Mouse (Mus musculus): Measurements from ENCODE around the gene Rtkn. TPM values are rescaled to one million over a fixed set of nuclear protein-coding genes. Genes with fewer than 3 reads are reported as not detected.
A peak's percentile ranks its signal among the peaks of the same experiment; 100 is the strongest.

Rtkn gene
- polyA plus RNA-seq, 1 experiment: 48.5 TPM

DNA sequence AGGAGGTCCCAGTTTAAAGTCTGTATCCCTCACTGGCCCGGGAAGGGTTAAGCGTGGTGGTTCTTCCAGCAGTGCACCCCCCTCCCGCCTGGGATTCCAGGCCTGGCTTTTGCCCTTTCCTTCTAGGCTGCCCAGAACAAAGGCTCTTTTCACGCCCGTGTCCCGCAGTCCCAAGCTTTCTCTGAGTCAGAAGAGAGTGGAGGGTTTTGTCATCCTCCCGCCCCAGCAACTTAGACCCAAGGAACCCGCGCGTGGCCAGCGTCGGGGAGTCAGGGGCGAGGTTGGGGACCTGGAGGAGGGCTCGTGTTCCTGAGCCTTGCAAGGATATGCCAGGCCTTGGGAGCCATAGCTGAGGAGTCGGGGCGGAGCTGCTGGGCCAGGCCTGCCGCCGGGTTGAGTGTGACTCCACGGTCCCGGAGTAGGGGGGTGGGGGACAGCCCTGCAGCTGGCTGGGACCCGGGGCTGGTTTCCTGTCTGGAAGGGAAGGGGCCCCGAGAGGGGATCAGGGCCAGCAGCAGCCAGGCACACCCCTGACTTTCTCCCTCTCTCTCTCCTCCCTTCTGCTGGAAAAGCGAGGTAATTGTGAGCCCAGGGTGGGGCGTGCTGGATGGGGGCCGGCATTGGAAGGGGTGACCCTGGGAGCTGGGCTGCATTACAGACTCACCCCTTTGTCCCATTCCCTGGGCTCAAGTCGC lies 1.8 kb downstream of the Rtkn start:
- Histone ChIP-seq H3K4me1 (peaks cover 65% of the 10 kb centered on the region), H3K27me3 (replicated peaks) (peaks cover 10% of the 10 kb centered on the region), H3K4me3 (replicated peaks) (peak overlapping the region; percentile 94), H3K36me3 (replicated peaks; ENCODE audit: low read length) (no peaks in the 10 kb centered on the region), H3K9me3 (no peaks in the 10 kb centered on the region)
- no peak for TF ChIP-seq GATA1 (IDR thresholded peaks at IDR 0.05; ENCODE audit: borderline replicate concordance, low read length)
- no peak for TF ChIP-seq FLI1 (IDR thresholded peaks at IDR 0.05; ENCODE audit: low read length)

DNA sequence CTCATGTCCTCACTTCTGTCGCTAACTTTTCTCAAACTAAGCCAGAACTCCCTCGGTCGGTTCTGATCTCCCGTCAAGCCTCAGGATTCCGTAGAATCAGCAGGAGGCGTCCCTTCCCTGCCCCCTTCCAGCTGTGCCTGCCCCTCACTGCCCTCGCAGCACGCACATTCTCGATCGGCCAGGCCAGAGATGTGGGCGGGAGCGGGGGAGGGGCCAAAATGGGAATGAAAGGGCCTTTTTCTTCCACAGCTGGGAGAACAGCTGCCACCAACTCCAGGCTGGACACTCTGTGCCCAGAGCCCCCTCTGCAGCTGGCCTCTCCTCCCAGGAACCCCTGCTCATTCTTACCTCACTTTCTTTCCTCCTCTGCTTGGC lies 2.3 kb downstream of the Rtkn start:
- H3K4me1 ChIP-seq: peaks cover 68% of the 10 kb centered on the region
- TF ChIP-seq GATA1 (IDR thresholded peaks at IDR 0.05; ENCODE audit: borderline replicate concordance, low read length): no peak
- no peak for TF ChIP-seq FLI1 (IDR thresholded peaks at IDR 0.05; ENCODE audit: low read length)

DNA sequence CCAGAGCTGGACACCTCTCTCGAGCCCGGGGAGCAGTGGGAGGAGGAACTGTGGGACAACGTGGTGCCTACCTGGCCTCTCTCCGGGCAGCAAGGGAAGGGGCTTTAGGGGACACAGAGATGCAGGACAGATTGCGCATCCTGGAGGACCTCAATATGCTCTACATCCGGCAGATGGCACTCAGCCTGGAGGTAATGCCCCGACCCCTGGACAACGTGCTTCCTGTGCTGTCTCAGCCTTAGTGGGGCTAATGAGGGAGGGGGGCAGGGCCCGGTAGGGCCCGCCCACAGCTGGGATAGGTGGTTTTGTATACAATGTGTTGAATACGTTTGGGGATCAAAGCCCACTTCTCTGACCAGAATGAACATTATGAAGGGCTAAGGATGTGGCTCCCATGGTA lies 2.8 kb downstream of the Rtkn start:
- H3K9me3 ChIP-seq: no peaks in the 10 kb centered on the region

More for the DNA sequence above, 2.3 kb downstream of the Rtkn start:
- peaks cover 15% of the 10 kb centered on the region for H3K27me3 ChIP-seq (replicated peaks)
- H3K36me3 ChIP-seq (replicated peaks; ENCODE audit: low read length): no peaks in the 10 kb centered on the region
- no peaks in the 10 kb centered on the region for H3K9me3 ChIP-seq
- peak overlapping the region; percentile 94 for H3K4me3 ChIP-seq (replicated peaks)

DNA sequence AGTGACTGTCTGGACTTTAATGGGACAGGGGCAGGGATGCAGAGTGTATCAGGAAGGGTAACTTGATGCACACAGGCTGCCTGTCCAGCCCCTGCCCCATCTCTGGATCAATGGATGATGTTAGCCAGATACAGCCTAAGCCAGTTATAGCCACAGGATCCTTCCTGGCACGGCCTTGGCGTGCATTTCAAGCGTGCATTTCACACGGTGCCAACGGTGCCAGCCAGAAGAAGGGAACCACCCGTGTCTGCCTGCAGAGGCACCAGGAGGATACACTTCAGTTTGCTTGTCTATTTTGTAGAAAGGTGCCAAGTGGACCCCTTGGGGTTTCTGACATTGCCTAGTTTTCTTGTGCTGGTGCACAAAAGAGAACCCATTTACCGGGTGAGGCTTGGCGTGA lies 4.8 kb downstream of the Rtkn start:
- TF ChIP-seq FLI1 (IDR thresholded peaks at IDR 0.05; ENCODE audit: low read length): no peak
- TF ChIP-seq GATA1 (IDR thresholded peaks at IDR 0.05; ENCODE audit: borderline replicate concordance, low read length): no peak
- Histone ChIP-seq H3K9me3 (no peaks in the 10 kb centered on the region), H3K27me3 (replicated peaks) (peaks cover 18% of the 10 kb centered on the region)

More for the DNA sequence above, 2.8 kb downstream of the Rtkn start:
- peaks cover 18% of the 10 kb centered on the region for H3K27me3 ChIP-seq (replicated peaks)
- H3K4me3 ChIP-seq (replicated peaks): peak overlapping the region; percentile 94
- H3K4me1 ChIP-seq: peaks cover 73% of the 10 kb centered on the region
- no peaks in the 10 kb centered on the region for H3K36me3 ChIP-seq (replicated peaks; ENCODE audit: low read length)
- TF ChIP-seq GATA1 (IDR thresholded peaks at IDR 0.05; ENCODE audit: borderline replicate concordance, low read length): no peak
- no peak for TF ChIP-seq FLI1 (IDR thresholded peaks at IDR 0.05; ENCODE audit: low read length)

DNA sequence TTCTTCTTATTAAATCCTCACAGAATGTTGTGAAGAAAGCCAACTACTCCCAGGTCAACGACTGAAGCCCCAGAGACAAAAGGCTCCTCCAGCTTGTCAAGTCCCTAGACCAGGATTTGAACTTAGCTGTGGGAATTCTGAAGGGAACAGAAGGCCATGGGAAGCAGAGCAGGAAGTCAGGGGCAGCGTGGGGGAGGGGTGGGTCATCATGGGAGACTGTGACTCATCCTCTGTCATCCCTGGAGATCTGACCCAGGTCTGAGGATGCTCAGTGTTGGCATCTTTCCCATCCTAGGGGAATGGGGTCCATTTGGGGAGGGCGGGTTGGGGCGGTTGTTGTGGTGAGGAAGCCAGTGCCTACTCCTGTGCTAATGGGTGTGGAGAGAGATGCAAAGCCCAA lies 6.4 kb downstream of the Rtkn start:
- Histone ChIP-seq H3K9me3 (no peaks in the 10 kb centered on the region), H3K4me3 (replicated peaks) (no peak overlapping the region), H3K27me3 (replicated peaks) (peaks cover 18% of the 10 kb centered on the region), H3K36me3 (replicated peaks; ENCODE audit: low read length) (no peaks in the 10 kb centered on the region), H3K4me1 (peaks cover 69% of the 10 kb centered on the region)
- TF ChIP-seq FLI1 (IDR thresholded peaks at IDR 0.05; ENCODE audit: low read length) (no peak), GATA1 (IDR thresholded peaks at IDR 0.05; ENCODE audit: borderline replicate concordance, low read length) (no peak)

More for the DNA sequence above, 4.8 kb downstream of the Rtkn start:
- no peaks in the 10 kb centered on the region for H3K36me3 ChIP-seq (replicated peaks; ENCODE audit: low read length)
- peaks cover 69% of the 10 kb centered on the region for H3K4me1 ChIP-seq
- no peak overlapping the region for H3K4me3 ChIP-seq (replicated peaks)

DNA sequence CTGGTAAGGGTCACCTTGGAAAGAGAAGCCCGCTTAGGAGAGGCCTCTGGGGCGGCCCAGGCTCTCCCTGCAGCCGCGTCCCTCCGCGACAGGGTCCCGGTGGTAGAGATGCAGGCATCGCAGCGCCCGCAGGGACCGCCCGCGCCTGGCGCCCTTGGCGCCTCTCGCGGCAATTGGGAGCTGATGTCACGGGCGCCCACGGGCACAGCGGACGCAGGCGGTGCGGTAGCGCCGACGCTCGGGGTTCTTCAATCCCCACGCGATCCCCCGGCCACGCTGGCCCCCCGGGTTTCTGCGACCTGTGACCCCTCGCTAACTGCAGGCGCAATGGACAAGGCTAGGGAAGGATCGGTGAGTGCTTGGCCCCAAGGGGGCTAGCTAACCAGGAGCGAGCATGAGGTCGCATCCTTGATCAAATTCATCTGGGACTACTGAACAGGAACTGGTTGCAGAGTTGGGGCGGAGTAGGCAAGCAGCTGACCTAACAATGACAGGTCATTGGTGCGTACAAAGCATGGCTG lies 7.0 kb downstream of the Rtkn start:
- H3K36me3 ChIP-seq (replicated peaks; ENCODE audit: low read length): peaks cover 5% of the 10 kb centered on the region
- no peak for TF ChIP-seq GATA1 (IDR thresholded peaks at IDR 0.05; ENCODE audit: borderline replicate concordance, low read length)
- TF ChIP-seq FLI1 (IDR thresholded peaks at IDR 0.05; ENCODE audit: low read length): no peak
- peaks cover 69% of the 10 kb centered on the region for H3K4me1 ChIP-seq
- H3K27me3 ChIP-seq (replicated peaks): peaks cover 23% of the 10 kb centered on the region
- H3K9me3 ChIP-seq: no peaks in the 10 kb centered on the region
- H3K4me3 ChIP-seq (replicated peaks): peak overlapping the region; percentile 46

DNA sequence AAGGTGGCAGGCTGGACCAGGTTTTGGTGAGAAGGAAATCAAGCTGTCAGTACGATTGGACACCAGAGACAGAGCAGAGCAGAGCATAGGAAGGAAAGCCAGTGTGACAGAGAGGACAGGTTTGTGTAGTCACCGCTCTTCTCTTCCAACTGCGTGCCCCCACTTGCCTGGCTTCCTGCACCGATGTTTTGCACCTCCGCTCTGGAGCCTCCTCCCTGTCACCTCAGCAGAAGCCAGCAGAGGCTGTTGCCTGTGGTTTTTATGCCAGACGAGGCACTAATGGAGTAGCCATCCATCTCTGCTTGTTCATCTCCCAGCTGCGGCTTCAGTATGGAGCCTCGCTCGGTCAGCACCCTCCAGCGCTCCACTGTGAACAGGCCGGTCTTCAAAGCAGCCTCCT lies 7.6 kb downstream of the Rtkn start:
- Histone ChIP-seq H3K4me1 (peaks cover 65% of the 10 kb centered on the region), H3K27me3 (replicated peaks) (peaks cover 27% of the 10 kb centered on the region), H3K9me3 (no peaks in the 10 kb centered on the region), H3K4me3 (replicated peaks) (no peak overlapping the region), H3K36me3 (replicated peaks; ENCODE audit: low read length) (peaks cover 11% of the 10 kb centered on the region)
- TF ChIP-seq FLI1 (IDR thresholded peaks at IDR 0.05; ENCODE audit: low read length): no peak
- TF ChIP-seq GATA1 (IDR thresholded peaks at IDR 0.05; ENCODE audit: borderline replicate concordance, low read length): no peak

DNA sequence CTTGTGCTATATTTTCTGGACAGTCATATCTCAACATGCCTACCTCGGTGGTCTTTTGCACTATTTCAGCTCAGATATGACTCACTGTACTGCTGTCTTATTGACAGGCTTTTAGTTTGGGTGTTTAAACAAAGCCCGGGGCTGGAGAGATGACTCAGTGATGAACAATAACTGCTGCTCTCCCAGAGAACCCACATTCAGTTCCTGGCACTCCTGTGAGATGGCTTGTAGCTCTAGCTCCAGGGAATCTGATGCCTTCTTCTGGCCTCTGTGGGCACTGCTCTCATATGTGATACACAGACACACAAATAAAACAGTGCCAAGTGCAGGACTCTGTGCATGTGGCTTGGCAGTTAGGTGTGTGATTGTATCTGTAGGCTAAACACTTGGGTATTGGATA lies 9.9 kb downstream of the Rtkn start:
- Histone ChIP-seq H3K36me3 (replicated peaks; ENCODE audit: low read length) (peaks cover 29% of the 10 kb centered on the region), H3K9me3 (no peaks in the 10 kb centered on the region)

DNA sequence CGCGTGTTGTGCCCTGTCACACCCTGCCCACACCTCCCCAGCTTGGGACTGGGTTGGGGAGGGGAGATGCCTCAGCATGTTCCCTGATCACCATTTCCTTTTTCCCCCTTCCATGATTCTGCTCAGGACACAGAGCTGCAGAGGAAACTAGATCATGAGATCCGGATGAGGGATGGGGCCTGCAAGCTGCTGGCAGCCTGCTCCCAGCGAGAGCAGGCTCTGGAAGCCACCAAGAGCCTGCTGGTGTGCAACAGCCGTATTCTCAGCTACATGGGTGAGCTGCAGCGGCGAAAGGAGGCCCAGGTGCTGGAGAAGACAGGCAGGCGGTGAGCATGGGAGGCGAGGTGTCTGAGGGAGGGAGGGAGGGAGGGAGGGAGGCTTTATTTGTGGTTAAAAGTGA lies 10.5 kb downstream of the Rtkn start:
- Histone ChIP-seq H3K4me1 (peaks cover 56% of the 10 kb centered on the region), H3K27me3 (replicated peaks) (peaks cover 40% of the 10 kb centered on the region), H3K36me3 (replicated peaks; ENCODE audit: low read length) (peaks cover 32% of the 10 kb centered on the region), H3K4me3 (replicated peaks) (peak overlapping the region; percentile 42), H3K9me3 (no peaks in the 10 kb centered on the region)
- no peak for TF ChIP-seq FLI1 (IDR thresholded peaks at IDR 0.05; ENCODE audit: low read length)
- no peak for TF ChIP-seq GATA1 (IDR thresholded peaks at IDR 0.05; ENCODE audit: borderline replicate concordance, low read length)

More for the DNA sequence above, 9.9 kb downstream of the Rtkn start:
- peaks cover 55% of the 10 kb centered on the region for H3K4me1 ChIP-seq
- H3K27me3 ChIP-seq (replicated peaks): peaks cover 38% of the 10 kb centered on the region
- no peak for TF ChIP-seq GATA1 (IDR thresholded peaks at IDR 0.05; ENCODE audit: borderline replicate concordance, low read length)
- no peak for TF ChIP-seq FLI1 (IDR thresholded peaks at IDR 0.05; ENCODE audit: low read length)
- H3K4me3 ChIP-seq (replicated peaks): no peak overlapping the region

DNA sequence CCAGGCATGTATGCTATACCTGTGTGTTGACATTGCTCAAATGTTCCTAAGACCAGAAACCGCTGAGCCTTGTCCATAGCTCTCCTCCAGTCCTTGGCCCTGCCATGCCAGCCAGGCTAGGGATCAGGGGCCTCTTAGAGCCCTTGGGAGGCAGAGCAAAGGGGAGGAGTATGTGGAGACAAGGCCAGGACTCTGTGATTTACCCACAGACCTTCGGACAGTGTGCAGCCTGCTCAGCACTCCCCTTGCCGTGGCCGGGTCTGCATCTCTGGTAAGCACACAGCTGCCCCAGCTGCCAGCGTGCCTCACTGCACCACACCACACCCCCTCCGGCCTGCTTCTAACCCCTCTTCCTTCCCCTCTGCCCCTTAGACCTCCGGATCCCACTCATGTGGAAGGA lies 12.0 kb downstream of the Rtkn start:
- Histone ChIP-seq H3K4me3 (replicated peaks) (peak overlapping the region; percentile 17), H3K27me3 (replicated peaks) (peaks cover 35% of the 10 kb centered on the region), H3K4me1 (peaks cover 54% of the 10 kb centered on the region), H3K9me3 (no peaks in the 10 kb centered on the region), H3K36me3 (replicated peaks; ENCODE audit: low read length) (peaks cover 41% of the 10 kb centered on the region)
- TF ChIP-seq GATA1 (IDR thresholded peaks at IDR 0.05; ENCODE audit: borderline replicate concordance, low read length) (no peak), FLI1 (IDR thresholded peaks at IDR 0.05; ENCODE audit: low read length) (no peak)

All from megakaryocyte, embryonic 14.5 days (primary cell).